Mouse (Mus musculus): ENCODE data around the gene Bcas3.

Gene Bcas3

DNA sequence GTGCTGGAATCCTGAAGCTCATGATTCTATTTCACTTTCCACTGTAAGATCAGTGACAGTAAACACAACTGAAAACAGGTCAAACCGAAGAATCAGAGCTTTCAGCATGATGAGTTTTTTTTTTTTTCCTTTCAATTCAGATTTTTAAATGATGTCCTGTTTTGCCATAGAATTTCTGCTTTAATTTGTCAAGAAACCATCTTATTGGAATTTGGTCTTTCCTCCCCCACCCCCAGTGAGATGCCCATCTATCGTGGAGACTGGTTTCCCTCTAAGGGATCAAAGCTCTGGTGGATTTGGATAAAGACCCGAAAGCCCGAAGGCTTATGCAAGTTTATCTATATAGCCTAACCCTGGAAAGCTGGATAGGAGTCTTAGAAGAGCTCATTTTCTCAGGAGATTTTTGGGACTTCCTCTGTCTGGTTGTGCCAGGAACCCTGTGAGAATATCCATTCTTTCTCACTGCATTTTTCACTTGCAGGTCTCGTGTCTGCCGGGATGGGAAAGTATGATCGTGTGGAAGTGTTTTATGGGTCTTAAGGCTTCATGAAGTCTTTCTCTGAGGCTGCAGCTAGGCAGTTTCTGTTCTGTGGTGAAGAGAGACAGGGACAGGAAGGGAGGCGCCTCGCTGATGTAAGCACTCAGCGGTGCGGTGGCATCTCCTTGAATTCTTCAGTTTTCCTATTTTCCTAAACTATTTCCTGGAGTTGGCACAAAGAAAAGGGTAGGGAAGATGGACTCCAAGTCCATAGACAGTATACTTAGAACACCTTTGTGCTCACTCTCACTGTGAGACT lies 173.2 kb downstream of the Bcas3 start:
- in situ Hi-C loops (cut with MseI, MboI) = no loop called here

DNA sequence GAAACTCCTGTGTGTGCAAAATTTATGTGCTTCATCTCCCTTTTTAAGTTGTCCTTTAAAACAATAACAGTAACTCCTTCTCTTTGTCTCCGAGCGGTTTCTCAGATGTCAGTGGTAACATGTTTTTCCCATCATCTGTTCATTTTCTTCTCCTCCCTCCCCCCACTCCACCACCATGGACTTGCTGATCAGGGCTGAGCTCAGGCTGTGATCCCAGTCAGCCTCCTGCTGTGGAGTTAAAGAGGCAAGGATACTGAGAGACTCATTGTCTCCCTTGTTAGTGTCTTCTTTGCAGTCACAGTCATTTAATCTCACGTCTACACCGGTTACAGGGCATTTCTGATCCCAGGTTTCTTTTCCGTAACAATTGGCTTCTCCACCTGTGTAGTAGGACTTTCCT lies 174.3 kb downstream of the Bcas3 start:
- in situ Hi-C loops (cut with MseI, MboI) = no loop called here

DNA sequence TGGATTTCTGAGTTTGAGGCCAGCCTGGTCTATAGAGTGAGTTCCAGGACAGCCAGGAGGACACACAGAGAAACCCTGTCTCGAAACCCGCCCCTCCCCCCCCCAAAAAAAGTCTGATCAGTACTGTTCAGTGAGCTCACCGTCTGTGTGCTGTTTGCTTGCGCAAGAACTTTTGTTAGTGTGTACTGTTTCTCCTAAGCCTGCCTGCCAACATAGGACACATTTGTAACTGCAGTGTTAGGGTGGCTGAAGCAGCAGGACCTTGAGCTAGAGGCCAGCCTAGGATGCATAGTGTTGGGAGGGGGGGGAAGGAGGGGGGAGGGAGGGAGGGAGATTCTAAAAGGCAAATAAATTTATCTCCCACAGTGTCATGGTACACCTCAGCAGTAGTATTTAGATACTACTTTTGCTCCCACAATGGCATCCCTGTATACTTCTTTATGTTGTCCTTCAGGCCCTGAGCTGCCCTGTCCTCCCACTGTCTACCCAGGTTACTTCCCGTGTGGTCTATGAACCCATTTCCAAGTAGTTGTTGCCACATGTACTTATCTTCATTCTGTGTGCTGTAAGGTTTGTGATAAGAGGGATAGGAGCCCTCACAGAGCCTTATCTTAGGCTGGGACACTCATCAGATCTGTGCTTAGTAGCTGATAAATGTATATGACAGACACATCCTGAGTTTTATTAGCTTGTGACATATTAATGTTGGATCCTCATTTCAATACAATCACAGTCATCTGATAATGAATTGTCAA lies 176.7 kb downstream of the Bcas3 start:
- in situ Hi-C loops (cut with MseI, MboI) = no loop called here

DNA sequence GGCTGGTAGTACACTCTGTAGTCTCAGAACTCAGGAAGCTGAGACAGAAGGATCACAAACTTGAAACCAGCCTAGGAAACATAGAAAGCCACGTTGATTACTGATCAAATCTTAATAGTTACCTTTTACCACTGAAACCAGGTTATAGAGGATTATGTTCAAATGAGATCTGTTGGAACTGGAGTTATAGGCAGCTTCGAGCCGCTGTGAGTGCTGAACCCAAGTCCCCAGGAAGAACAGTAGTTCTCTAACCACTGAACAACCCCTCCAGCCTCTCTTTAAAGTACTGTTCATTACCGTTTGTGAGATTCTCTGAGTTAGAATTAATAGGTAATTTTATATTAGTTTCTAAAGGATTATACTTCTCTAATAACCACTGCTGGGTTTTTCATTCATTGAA lies 188.0 kb downstream of the Bcas3 start:
- in situ Hi-C loops (cut with MseI, MboI) = no loop called here

DNA sequence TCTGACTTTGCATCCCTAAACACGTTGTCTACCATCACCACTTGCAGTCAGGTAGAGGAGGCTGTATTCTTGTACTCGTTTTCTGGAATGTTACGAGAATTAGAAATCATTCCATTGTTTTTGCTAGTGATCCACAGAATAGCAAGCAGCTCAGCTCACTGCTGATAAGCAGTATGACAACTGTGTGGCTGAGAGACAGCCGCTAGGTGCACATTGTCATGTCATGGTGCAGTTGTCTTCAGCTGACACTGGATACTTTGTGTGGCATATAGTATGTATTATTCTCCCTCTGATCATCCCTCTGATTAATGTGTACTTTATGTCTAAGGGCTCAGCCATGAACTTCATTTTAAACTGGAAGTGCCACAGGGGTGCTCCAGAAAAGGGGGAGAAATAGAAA lies 190.3 kb downstream of the Bcas3 start:
- in situ Hi-C loops (cut with MseI, MboI) = no loop called here

DNA sequence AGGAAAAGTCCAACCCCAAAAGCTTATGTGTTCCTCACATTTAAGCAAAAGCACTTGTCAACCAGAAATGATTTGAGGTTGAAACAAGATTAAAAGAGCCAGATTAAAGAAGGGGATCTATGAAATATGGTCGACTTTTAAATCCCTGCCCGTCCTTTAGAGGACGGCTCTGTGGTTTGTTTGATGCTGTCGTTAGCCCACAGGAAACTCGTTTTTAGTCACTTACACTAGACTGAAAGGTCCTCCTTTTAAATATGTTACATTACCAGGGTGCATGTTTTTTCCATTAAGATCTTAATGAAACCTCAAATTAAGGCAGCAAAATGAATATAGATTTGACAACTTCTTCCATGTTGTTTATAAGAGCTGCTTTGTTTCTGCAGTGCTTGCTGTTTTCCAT lies 192.6 kb downstream of the Bcas3 start:
- in situ Hi-C loops (cut with MseI, MboI) = no loop called here

DNA sequence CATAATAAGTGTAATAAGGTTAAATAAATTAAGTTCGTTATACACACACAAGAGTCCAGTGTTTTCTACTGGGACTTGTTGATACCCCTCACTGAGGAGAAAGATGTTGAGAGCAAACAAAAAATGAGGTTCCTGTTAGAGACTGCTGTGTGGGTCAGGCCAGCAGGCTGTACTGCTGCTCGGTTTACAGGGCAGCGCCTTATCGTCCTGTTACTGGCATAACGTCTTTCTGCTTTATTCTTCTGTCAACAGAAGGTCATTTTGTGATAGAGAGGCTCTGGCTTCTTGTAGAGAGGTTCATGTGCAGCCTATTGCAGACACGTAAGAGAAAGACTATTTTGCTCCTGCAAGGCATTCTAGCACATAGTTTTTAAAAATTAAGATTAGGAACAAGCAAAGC lies 195.0 kb downstream of the Bcas3 start:
- in situ Hi-C loops (cut with MseI, MboI) = no loop called here

DNA sequence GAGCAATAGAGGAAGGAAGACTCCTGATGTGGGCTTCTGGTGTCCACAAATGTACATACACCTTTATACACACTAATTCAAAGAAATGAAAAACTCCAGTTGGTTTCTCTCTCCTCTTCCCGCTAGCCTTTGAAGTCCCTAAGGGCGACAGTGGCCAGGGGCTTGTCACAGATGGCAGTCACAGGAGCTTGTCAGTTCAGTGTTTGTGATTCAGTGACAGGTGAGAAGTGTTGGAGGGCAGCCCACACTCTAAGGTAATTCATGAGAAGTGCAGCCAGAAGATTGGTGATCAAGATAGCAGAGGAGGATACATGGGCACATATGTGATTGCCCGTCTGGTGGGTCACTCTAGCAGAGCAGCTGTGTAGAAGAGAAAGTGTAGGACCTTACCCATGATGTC lies 196.7 kb downstream of the Bcas3 start:
- in situ Hi-C loops (cut with MseI, MboI) = no loop called here

DNA sequence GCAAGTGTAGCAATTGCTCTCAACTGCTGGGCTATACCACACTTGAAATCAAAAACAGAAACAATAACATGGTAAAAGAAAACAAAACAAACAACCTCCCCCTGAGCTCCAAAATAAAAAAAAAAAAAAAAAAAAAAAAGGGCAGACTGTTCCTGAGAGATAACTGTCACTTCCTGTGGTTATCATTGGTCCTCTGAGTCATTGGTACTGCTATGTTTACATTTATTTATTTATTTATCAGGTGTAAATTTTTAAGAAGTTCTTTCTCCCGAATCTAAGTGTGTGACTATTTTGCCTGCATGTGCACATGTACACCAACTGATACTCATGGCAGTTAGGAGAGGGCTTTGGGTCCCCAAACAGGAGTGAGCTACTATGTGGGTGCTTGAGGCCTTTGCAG lies 202.1 kb downstream of the Bcas3 start:
- in situ Hi-C loops (cut with MseI, MboI) = no loop called here

DNA sequence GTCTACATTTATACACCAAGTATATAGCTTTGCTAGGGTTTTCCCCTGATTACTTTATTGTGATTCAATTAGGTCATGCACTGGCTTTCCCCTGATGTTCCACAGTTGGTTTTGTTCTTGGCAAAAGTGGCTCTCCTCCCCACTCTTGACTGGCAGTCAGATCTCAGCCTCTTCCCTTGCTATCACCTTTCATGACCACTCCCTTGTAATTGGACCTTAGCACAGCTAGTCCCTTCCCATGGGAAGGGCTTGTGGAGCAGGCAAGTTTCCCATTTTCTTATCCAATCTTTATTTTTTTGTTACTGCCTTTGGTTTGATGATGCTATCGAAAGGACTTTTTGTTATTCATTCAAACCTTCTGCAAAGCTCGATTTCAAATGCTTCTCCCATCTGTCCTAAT lies 202.8 kb downstream of the Bcas3 start:
- in situ Hi-C loops (cut with MseI, MboI) = no loop called here

DNA sequence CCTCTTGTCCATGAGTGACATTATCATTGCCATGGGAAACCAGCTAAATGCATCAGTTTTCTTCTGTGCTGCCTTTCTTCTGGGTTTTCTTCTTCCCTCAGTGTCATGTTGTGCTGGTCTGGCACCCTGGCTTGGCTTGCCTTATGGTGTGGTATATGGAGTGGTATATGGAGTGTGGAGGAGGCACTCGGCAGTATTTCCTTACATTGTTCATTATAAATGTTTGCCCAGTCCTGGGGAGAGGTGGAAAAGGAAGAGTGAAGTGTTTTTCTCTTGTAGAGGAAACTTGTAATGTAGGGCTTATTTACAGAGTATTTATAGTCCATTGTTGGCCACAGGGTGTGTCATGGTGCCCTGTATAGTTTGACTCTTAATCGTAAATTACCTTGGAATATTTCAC lies 212.1 kb downstream of the Bcas3 start:
- in situ Hi-C loops (cut with MseI, MboI) = no loop called here

DNA sequence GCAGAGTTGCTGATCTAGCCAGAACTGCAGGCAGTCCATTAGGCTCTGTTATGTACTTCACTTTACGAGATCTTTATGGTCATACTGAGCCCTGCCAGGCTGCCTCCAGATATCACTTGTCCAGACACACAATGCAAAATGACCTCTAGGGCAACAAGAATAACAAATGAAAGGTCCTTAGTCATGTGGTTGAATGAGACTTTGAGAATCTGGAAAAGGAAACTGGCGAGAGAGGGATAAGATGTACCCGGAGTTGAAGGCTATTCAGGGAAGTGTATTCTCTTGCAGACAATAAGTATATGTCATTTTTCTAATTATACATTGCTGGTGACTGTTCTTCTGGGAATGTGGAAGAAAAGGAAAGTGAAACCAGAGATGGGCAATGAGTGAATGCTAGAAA lies 218.1 kb downstream of the Bcas3 start:
- in situ Hi-C loops (cut with MseI, MboI) = no loop called here

DNA sequence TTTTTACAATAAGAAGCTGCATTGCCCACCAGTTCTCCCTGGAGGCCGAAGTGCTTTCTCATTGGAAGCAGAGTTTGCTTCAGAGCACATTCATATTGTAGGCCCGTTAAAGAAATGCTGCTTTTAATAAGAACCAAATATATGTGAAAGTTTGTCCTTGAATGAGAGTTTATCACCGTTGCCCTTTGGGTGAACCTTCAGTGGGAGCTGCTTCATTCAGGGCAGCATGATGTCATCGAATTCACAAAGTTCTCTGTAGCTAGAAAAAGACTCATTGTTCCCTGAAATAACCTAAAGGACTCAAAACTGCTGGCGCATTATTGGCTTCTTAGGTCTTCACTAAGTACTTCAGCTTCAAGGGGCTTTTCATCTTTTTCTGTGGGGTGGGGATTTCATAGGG lies 219.0 kb downstream of the Bcas3 start:
- in situ Hi-C loops (cut with MseI, MboI) = no loop called here

DNA sequence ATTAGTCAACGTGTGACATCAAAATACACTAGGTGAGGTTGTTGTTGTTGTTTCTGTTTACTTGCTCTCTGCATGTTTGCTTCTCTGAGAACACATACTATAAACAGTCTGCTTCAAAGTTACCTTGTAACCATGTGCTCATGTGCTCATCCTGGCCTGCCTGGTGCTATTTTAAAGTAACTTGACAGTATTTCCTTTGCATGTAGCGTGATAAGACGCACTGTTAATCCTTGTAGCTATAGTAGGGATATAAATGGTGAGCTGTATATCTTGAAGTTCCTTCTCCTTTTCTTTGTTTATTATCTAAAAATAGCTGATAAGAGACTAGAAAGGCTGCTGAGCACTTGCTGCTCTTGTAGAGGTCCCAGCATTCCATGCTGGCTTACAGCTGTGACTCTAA lies 219.6 kb downstream of the Bcas3 start:
- in situ Hi-C loops (cut with MseI, MboI) = no loop called here

DNA sequence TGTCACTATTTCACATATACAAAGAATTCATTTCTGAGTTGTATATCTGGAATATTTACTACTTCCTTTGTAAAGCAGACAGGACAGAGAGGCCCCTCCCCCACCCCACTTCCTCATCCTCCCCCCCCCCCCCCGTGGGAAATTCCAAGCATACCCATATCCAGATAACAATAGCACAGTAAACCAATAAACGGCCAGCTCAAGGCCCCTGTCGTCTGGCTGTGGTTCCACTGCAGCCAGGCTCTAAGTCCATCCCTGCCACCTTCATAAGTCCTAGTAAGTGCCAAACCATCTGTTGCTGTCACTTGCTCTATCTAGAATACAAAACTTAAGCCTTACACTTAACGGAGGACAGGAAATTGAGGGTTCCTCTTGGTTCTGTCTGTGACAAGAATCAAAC lies 221.5 kb downstream of the Bcas3 start:
- in situ Hi-C loops (cut with MseI, MboI) = no loop called here

DNA sequence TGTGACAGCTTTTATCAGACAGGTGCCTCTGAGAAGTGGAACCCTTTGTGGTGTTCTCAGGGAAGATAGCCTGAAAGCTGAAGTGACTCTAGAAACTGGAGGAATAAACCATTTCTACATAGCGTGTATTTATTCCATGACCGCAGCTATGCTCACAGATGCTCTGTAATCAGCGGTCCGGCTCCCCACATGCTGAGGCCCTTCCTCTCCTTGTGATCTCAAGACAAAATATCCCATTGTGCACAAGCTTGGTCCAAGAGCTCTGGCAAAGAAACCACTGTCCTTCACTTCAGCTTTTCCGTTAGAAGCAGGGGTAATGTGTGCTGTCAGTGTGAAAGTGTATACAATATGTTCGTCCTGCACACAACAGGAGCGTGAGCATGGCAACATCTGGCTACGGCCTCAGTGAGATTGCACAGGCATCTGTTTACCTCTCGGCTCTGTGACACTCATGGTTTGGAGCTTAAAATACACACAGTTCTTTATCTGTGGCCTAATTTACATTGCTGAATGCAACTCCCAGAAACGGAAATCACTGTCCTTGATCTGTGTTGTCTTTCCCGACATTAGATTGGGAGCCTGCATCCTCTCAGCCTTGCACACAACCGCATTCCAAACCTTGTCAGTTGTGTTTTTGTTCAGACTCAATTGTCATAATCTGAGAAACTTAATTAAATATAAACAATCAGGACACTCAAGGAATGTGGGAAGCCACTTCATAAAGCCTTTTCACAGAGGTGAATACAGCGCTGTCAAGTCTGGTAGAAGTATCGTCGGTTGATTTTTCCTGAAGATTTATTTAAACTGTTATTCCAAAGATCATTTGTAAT lies 225.1 kb downstream of the Bcas3 start:
- in situ Hi-C loops (cut with MseI, MboI) = no loop called here

DNA sequence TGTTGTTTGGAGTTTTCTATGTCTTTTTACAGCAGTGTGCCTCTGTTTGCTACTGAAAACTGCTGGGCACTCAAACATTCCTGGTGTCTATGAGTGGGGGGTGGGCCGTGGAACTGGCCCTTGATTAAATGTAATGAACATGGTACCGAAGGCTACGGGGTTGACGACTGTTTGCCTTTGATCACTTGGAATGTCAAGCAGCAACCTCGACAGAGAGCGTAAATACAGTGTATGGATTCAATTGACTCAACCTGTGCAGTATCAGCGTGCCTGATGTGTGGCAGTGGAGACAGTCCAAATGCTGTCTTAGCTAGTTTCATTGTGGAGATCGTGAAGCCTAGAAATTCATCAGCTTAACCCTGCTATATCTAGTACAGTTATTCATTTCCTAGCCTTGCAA lies 231.1 kb downstream of the Bcas3 start:
- in situ Hi-C loops (cut with MseI, MboI) = no loop called here

DNA sequence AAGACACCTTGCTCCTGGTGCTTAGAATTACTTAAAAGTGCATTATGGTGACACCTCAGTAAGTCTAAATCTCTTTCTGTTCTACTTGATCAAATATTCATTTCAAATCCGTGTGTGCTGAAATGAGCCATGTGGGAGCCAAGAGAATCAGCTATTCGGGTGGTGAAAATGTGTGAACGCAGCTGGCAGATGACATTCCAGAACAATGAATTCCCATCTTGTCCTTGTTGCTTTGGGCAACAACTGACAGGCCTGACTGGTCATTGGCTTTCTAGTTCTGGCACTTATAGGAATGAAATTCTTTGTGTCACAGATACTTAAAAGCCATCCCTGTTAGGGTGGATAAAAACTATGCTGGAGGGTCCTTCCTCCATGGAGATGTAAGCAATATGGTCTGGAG lies 240.7 kb downstream of the Bcas3 start:
- in situ Hi-C loops (cut with MseI, MboI) = no loop called here

DNA sequence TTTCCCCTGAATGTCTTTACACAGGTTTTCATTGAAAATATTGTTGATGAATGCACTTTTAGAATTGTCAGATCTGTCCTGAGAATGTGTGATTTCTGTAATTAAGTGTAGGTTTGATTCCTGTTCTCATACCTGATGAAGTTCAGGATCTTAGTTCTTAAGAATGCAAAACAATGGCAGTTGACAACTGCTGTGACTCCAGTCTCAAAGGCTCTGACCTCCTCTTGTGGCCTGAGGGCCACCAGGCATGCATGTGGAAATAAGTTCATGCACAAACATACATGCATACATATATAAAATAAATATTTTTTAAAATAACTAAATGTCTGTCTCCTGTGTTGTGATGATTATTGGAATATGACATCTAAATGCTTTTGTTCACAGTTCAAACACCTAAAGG lies 246.3 kb downstream of the Bcas3 start:
- in situ Hi-C loops (cut with MseI, MboI) = no loop called here

DNA sequence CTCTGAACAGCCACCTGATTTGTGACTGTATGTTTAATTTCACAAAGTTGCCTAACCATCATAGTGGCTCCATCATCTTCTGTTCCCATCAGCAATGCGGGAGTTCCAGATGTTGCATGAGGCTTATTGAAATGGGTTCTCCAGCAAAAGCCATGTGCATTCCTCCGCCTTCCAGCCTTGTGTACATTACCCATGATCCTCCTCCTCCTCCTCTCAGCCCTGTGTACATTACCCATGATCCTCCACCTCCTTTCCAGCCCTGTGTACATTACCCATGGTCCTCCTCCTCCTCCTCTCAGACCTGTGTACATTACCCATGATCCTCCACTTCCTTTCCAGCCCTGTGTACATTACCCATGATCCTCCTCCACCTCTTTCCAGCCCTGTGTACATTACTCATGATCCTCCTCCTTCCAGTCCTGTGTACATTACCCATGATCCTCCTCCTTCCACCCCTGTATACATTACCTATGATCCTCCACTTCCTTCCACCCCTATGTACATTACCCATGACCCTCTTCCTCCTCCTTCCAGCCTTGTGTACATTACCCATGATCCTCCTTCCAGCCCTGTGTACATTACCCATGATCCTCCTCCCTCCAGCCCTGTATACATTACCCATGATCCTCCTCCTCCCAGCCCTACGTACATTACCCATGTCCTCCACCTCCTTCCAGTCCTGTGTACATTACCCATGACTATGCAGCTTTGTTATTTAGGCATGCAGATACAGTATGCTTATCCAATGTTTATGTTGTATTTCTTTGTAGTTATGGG lies 250.8 kb downstream of the Bcas3 start:
- in situ Hi-C loops (cut with MseI, MboI) = no loop called here

DNA sequence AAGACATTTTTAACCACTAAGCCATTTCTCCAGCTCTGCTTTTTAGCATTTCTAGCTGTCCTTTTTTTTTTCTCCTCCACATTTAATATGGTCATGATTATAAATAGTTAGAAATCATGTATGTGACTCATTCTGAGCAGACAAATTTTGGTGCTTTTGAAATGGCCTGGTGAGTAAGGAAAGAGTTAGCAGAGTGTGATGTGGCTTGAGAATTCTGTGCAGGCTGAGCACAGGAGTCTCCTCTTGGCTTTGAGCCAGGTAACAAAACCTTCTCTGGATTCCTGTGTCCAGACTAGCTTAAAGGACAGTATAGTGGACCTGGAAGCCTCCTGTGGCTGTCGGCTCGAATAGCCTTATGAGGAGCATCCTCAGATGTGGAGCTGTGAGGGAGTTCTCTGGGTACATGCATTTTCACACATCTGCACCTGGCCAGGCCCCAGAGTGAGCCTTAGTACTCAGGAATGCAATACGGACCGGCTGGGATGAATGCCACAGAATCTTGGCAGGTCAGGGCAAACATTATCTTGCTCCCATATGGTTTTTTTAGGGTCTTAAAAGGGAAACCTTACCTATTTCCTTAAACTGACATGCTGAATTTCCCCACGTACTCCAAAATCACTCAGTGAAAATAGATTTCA lies 256.5 kb downstream of the Bcas3 start:
- in situ Hi-C loops (cut with MseI, MboI) = no loop called here

Data from mouse trophoblast stem cell (cell line).